Mouse (Mus musculus) C2C12 (cell line): Measurements from ENCODE around the gene Cdk14. TPM values are rescaled to one million over a fixed set of nuclear protein-coding genes. Genes with fewer than 3 reads are reported as not detected.
A peak's percentile ranks its signal among the peaks of the same experiment; 100 is the strongest.

Experiments
- H3K27me3 ChIP-seq: one replicate; pipeline ENCODE4 v1.6.1; 2011; ENCODE audit not compliant: control insufficient read depth, insufficient read depth, insufficient read length
- H3K36me3 ChIP-seq: one replicate; pipeline ENCODE4 v1.6.1; 2011; ENCODE audit not compliant: control insufficient read depth, insufficient read depth
- H3K4me3 ChIP-seq: one replicate; pipeline ENCODE4 v1.5.1; 2011; ENCODE audit warnings: mild to moderate bottlenecking, control low read depth; ENCODE audit not compliant: poor library complexity, insufficient read depth, severe bottlenecking
- H3K79me2 ChIP-seq: one replicate; pipeline ENCODE4 v1.6.1; 2011; ENCODE audit not compliant: control insufficient read depth, insufficient read depth
- H3K79me3 ChIP-seq: one replicate; pipeline ENCODE4 v1.6.1; 2011; ENCODE audit warnings: low read depth, control low read depth
- H3ac ChIP-seq: one replicate; pipeline ENCODE3; 2011; ENCODE audit warnings: low read depth; ENCODE audit not compliant: control insufficient read depth, insufficient read length
- CEBPB ChIP-seq: IDR thresholded peaks from one replicate; pipeline ENCODE4 v1.6.1; 2011; ENCODE audit warnings: low read depth, mild to moderate bottlenecking, control low read depth, moderate library complexity
- CTCF ChIP-seq: IDR thresholded peaks from one replicate; pipeline ENCODE4 v1.5.1; 2011; ENCODE audit not compliant: control insufficient read depth, insufficient read depth, insufficient read length
- FOSL1 ChIP-seq: IDR thresholded peaks from one replicate; pipeline ENCODE4 v1.8.0; 2011; ENCODE audit warnings: mild to moderate bottlenecking, low read length; ENCODE audit not compliant: poor library complexity, insufficient read depth, severe bottlenecking
- MAX ChIP-seq: IDR thresholded peaks from one replicate; pipeline ENCODE4 v1.6.1; 2011; ENCODE audit warnings: mild to moderate bottlenecking, control low read depth
- MYOD1 ChIP-seq: IDR thresholded peaks from one replicate; pipeline ENCODE4 v1.6.1; 2011; ENCODE audit warnings: low read depth; ENCODE audit not compliant: control insufficient read depth, insufficient read length
- MYOG ChIP-seq: IDR thresholded peaks from one replicate; pipeline ENCODE4 v1.6.1; 2011; ENCODE audit not compliant: control insufficient read depth, insufficient read length; ENCODE audit errors: extremely low read depth
- USF1 ChIP-seq: IDR thresholded peaks from one replicate; pipeline ENCODE4 v1.6.1; 2011; ENCODE audit warnings: low read depth, mild to moderate bottlenecking, control low read depth, moderate library complexity
- polyA plus RNA-seq: library from polyadenylated mRNA; unstranded; fragments of >200 nt; fragmentation: generic; extraction: Trizol; gene quantifications from one replicate; pipeline ENCODE4 v1.2.1, GENCODE M21; 2012; ENCODE audit warnings: missing spikeins

The Cdk14 gene
- polyA plus RNA-seq, 1 experiment, result 15.9 TPM

GRCm38 (mm10) chr5:5320506-5321181 lies 99.5 kb downstream of the Cdk14 start:
- peak overlapping the region; percentile 33 for H3ac ChIP-seq
- H3K4me3 ChIP-seq, result no peak overlapping the region

GRCm38 (mm10) chr5:5319824-5320505 lies 100.1 kb downstream of the Cdk14 start:
- H3K79me3 ChIP-seq, result peaks cover 41% of the 10 kb centered on the region
- TF ChIP-seq MYOG (no peak), MYOD1 (no peak), CTCF (no peak), CEBPB (no peak), FOSL1 (no peak), MAX (no peak), USF1 (no peak)
- peaks cover 19% of the 10 kb centered on the region for H3K36me3 ChIP-seq
- H3ac ChIP-seq, result peak overlapping the region; percentile 33
- no peaks in the 10 kb centered on the region for H3K27me3 ChIP-seq
- peaks cover 76% of the 10 kb centered on the region for H3K79me2 ChIP-seq
- H3K4me3 ChIP-seq, result no peak overlapping the region

More at GRCm38 (mm10) chr5:5320506-5321181, 99.5 kb downstream of the Cdk14 start:
- peaks cover 36% of the 10 kb centered on the region for H3K79me3 ChIP-seq
- no peak for TF ChIP-seq MYOD1
- TF ChIP-seq MAX, result no peak
- TF ChIP-seq CEBPB, result peak; percentile 4
- TF ChIP-seq FOSL1, result peak; percentile 34
- no peaks in the 10 kb centered on the region for H3K27me3 ChIP-seq
- H3K36me3 ChIP-seq, result peaks cover 12% of the 10 kb centered on the region
- peaks cover 69% of the 10 kb centered on the region for H3K79me2 ChIP-seq

GRCm38 (mm10) chr5:5314270-5314669 lies 105.8 kb downstream of the Cdk14 start:
- no peak overlapping the region for H3K4me3 ChIP-seq
- no peak for TF ChIP-seq CEBPB
- TF ChIP-seq MYOG, result no peak
- no peak for TF ChIP-seq MAX
- TF ChIP-seq FOSL1, result no peak
- TF ChIP-seq CTCF, result no peak
- TF ChIP-seq MYOD1, result no peak
- TF ChIP-seq USF1, result no peak
- no peaks in the 10 kb centered on the region for H3K27me3 ChIP-seq
- peaks cover 10% of the 10 kb centered on the region for H3K36me3 ChIP-seq
- no peak overlapping the region for H3ac ChIP-seq
- H3K79me3 ChIP-seq, result peaks cover 38% of the 10 kb centered on the region
- H3K79me2 ChIP-seq, result peaks cover 76% of the 10 kb centered on the region

- peaks cover 14% of the 10 kb centered on the region for H3K36me3 ChIP-seq
- no peak for TF ChIP-seq MYOD1
- no peak for TF ChIP-seq CEBPB
- no peak for TF ChIP-seq CTCF
- TF ChIP-seq USF1, result no peak
- no peak for TF ChIP-seq FOSL1
- no peak for TF ChIP-seq MAX
- TF ChIP-seq MYOG, result no peak
Measured at GRCm38 (mm10) chr5:5313195-5313760, 106.8 kb downstream of the Cdk14 start.

GRCm38 (mm10) chr5:5305286-5305685 lies 114.8 kb downstream of the Cdk14 start:
- TF ChIP-seq CEBPB (no peak), FOSL1 (no peak), MAX (no peak), MYOD1 (no peak), CTCF (no peak), USF1 (no peak), MYOG (no peak)
- peaks cover 88% of the 10 kb centered on the region for H3K79me2 ChIP-seq
- no peak overlapping the region for H3K4me3 ChIP-seq
- H3K27me3 ChIP-seq, result no peaks in the 10 kb centered on the region
- H3K36me3 ChIP-seq, result peaks cover 5% of the 10 kb centered on the region
- peaks cover 43% of the 10 kb centered on the region for H3K79me3 ChIP-seq
- no peak overlapping the region for H3ac ChIP-seq

More at GRCm38 (mm10) chr5:5313195-5313760, 106.8 kb downstream of the Cdk14 start:
- peaks cover 33% of the 10 kb centered on the region for H3K79me3 ChIP-seq
- peaks cover 72% of the 10 kb centered on the region for H3K79me2 ChIP-seq
- no peak overlapping the region for H3ac ChIP-seq
- no peaks in the 10 kb centered on the region for H3K27me3 ChIP-seq
- H3K4me3 ChIP-seq, result no peak overlapping the region
